Mouse (Mus musculus) C2C12 (cell line): ENCODE measurements around the gene Mgat5b.

ENCODE experiments used
- CTCF ChIP-seq: IDR thresholded peaks from one replicate; pipeline ENCODE4 v1.5.1; 2011; ENCODE audit not compliant: control insufficient read depth, insufficient read depth, insufficient read length
- MYOD1 ChIP-seq: IDR thresholded peaks from one replicate; pipeline ENCODE4 v1.6.1; 2011; ENCODE audit warnings: low read depth; ENCODE audit not compliant: control insufficient read depth, insufficient read length
- MYOG ChIP-seq: IDR thresholded peaks from one replicate; pipeline ENCODE4 v1.6.1; 2011; ENCODE audit not compliant: control insufficient read depth, insufficient read length; ENCODE audit errors: extremely low read depth
- USF1 ChIP-seq: IDR thresholded peaks from one replicate; pipeline ENCODE4 v1.6.1; 2011; ENCODE audit warnings: low read depth, mild to moderate bottlenecking, control low read depth, moderate library complexity

DNA sequence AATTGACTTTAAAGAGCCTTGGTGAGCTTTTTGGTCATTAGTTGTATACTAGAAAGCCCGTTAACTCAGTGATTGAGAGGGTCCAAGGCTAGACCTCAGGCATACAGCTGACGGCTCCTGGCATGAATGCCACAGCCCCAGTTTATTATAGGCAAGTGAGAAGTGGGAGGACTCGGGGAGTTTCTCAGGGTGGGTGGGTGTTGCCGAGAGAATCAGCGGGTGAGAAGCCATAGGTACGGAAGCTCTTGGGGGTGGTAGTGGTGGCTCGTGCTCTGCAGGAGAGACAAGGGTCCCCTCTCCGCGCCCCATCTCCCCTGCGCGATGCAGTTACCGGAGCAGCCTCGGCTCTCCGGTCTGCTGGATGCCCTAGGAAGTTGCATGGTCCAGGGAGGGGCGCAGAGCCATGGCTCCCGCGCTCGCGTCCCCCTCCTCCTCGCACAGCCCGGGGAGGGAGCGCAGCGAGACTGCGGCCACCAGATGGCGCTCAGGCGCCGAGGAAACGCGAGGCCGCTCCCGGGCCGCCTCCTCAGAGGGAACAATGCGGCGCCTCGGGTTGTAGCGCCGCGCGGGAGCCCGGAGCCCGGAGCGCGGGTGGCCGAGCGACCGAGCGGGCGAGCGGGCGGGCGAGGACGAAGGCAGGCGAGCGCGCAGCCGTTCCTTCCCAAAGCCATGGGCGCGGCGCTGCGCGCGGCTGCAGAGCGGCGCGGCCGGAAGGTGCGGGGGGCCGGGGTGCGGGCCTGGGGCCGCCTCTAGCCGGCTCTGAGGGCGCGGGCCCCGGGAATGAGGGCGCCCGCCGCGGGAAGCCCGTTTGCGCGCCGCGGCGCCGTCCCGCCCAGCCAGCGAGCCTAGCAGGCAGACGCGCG, at the start of gene Mgat5b:
- TF ChIP-seq CTCF (peak; percentile 95), MYOD1 (no peak), USF1 (no peak), MYOG (no peak)
